Mouse (Mus musculus) cerebellum, adult 2 months (tissue): ENCODE data around the gene Arpc5. TPM values are rescaled to one million over a fixed set of nuclear protein-coding genes. Genes with fewer than 3 reads are reported as not detected.
A peak's percentile ranks its signal among the peaks of the same experiment; 100 is the strongest.

Experiments
- DNase-seq, 2 experiments: peaks; one replicate each; pipeline ENCODE4 v3.0.0; 2021
- H3K27ac ChIP-seq: fragments of 200-500 bp; 2 replicates; pipeline ENCODE4 v1.5.1; 2012; ENCODE audit warnings: low read length, control low read depth, inconsistent platforms; ENCODE audit not compliant: insufficient read depth
- H3K27me3 ChIP-seq: fragments of 200-500 bp; 2 replicates; pipeline ENCODE4 v1.6.1; 2012; ENCODE audit warnings: inconsistent platforms, mild to moderate bottlenecking, low read length, moderate library complexity; ENCODE audit not compliant: control insufficient read depth, insufficient read depth
- H3K4me1 ChIP-seq: fragments of 200-500 bp; 2 replicates; pipeline ENCODE4 v1.6.1; 2011; ENCODE audit warnings: low read length; ENCODE audit not compliant: control insufficient read depth, insufficient read depth
- H3K4me3 ChIP-seq: fragments of 200-500 bp; replicated peaks from 2 replicates; pipeline ENCODE3; 2011; ENCODE audit warnings: mild to moderate bottlenecking, low read depth, low read length, control low read depth; ENCODE audit not compliant: insufficient read depth
- CTCF ChIP-seq: fragments of 200-500 bp; IDR thresholded peaks from 2 replicates; pipeline ENCODE4 v1.5.1; 2011; ENCODE audit warnings: low read depth, mild to moderate bottlenecking, control low read depth, low read length, moderate library complexity, borderline replicate concordance; ENCODE audit not compliant: insufficient read depth
- POLR2A ChIP-seq: fragments of 200-500 bp; IDR thresholded peaks from 2 replicates; pipeline ENCODE4 v1.6.1; 2011; ENCODE audit warnings: low read length, control low read depth, borderline replicate concordance; ENCODE audit not compliant: insufficient read depth
- WGBS: fragments of 180-500 bp; shearing (Covaris S2); methylation state at CpG from one replicate; pipeline ENCODE4 v1.1.7; 2018; 5-methylcytosine and 5-hydroxymethylcytosine counted together
- polyA plus RNA-seq: library from polyadenylated mRNA; depleted of rRNA; stranded (reverse); fragments of >200 nt; gene quantifications from 2 replicates; pipeline ENCODE4 v1.2.3, GENCODE M21; 2012; rRNA removed

The Arpc5 gene
- polyA plus RNA-seq: 71.3 and 72.0 TPM in 2 replicates

DNA sequence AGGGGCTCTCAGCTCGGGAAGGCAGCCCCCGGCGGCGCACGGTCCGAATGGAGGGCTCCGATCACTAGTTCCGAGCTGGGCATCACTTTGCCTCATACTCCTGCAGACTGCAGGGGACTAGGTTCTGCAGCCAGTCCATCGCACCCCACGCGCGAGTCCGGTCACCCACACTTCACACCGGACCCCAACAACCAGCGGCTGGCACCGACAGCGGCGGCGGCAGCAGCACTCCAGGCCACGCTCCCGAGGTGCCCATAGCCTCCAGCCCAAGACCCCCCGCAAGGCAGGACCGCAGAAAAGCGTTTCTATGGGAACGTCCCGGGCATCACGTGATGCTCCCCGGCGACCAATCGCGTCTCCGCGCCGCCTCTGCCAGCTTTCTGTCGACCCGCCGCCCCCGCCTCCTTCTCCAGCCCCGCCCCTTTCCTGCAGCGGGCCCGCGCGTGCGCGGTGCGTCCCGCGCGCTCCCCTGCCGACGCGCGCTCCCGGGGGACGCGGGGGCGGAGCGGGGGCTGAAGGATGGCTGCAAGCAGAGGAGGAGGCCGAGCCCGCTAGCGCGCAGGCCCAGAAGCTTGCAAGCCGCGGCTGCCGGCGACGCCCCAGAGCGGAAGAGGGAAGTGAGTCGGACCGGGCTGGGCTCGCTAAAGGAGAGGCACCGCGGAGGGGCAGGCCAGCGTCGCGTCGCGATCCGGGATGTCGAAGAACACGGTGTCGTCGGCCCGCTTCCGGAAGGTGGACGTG is at the start of gene Arpc5, which contains the start of gene Rgl1:
Gene Arpc5 (plus strand): TSS at position 511 of the 741 bp plus-strand sequence.
Gene Rgl1 (minus strand): TSS at position 320 of the 741 bp plus-strand sequence.
- WGBS: under 1% methylated on average over 86 of the region's 86 CpGs
- no peak for TF ChIP-seq CTCF
- peak; percentile 90 for TF ChIP-seq POLR2A
- peak within 1 kb of the TSS; percentile 7 for H3K27ac ChIP-seq

DNA sequence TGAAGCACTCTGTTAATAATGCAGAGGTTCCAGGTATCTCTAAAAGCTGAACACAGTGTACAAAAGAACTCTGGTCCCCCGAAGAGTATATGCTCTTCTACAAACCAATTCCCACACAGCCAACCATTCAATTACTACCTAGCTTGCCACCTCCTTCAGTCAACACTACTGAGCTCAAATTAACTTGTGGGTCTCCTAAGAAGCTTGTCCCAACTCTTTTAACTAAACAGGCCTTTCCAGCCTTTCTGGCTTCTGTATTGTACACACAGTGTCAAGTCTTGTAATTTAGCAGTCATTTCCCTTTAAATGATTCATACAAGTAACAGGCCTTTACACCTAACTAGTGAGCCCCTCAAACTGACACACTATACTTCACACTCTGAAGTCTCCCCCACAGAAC is 49.0 kb upstream of the Arpc5 start:
- WGBS: 94% methylated on average over 1 of the region's 1 CpGs

More for the DNA sequence above, at the start of gene Arpc5, which contains the start of gene Rgl1:
- Histone ChIP-seq H3K4me1 (no peaks in the 10 kb centered on the region; the same call in 1 of the 2 replicates), H3K27me3 (no peaks in the 10 kb centered on the region), H3K4me3 (peak within 1 kb of the TSS; percentile 77)
- peak; percentile 96 to 97 for DNase-seq

DNA sequence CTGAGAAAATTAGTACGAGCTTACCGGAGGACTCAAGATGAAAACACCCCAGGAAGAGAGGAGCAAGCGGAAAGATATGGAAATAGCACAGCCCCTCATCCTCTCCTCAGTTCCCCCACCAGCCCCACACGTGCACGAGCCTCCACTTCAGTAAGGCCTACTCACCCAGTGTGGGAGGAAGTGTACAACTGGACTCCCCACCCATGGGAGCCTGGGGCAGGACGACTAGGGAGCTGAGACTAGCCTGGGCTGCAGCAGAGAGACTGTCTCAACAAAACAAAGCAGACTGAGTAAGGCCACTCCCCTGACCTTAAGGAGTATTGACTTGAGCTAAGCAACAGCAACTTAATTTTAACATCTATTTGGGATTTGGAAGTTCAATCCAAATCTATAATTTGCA is 48.1 kb upstream of the Arpc5 start:
- TF ChIP-seq CTCF (no peak), POLR2A (no peak)
- Histone ChIP-seq H3K4me1 (no peaks in the 10 kb centered on the region), H3K4me3 (no peak overlapping the region), H3K27me3 (no peaks in the 10 kb centered on the region), H3K27ac (no peak overlapping the region)
- DNase-seq: no peak
- WGBS: 71% methylated on average over 6 of the region's 6 CpGs

More for the DNA sequence above, 49.0 kb upstream of the Arpc5 start:
- H3K4me3 ChIP-seq: no peak overlapping the region
- no peak overlapping the region for H3K27ac ChIP-seq
- no peaks in the 10 kb centered on the region for H3K4me1 ChIP-seq
- TF ChIP-seq CTCF (no peak), POLR2A (no peak)
- DNase-seq: no peak
- H3K27me3 ChIP-seq: no peaks in the 10 kb centered on the region

DNA sequence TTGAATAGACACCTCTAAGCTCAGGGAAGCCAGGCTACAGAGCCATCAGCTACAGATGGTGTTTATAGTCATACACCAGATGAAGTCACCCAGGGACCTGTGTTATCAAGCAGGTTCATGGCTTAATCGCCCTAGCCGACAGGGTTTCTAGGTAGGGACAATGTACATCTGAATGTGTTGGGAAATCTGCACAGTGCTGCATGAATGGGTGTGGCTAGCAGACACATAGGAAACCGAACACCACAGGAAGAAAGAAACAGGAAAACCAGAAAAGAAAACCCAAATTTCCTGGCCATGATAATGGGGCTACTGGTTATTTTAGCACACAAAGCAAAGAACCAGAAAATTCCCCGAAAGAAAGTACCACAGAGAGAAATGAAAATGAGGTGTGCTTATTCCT is 45.4 kb upstream of the Arpc5 start:
- DNase-seq: no peak
- no peak for TF ChIP-seq POLR2A
- no peak for TF ChIP-seq CTCF
- no peak overlapping the region for H3K4me3 ChIP-seq
- WGBS: 94% methylated on average over 4 of the region's 4 CpGs
- no peaks in the 10 kb centered on the region for H3K27me3 ChIP-seq
- no peak overlapping the region for H3K27ac ChIP-seq
- no peaks in the 10 kb centered on the region for H3K4me1 ChIP-seq

DNA sequence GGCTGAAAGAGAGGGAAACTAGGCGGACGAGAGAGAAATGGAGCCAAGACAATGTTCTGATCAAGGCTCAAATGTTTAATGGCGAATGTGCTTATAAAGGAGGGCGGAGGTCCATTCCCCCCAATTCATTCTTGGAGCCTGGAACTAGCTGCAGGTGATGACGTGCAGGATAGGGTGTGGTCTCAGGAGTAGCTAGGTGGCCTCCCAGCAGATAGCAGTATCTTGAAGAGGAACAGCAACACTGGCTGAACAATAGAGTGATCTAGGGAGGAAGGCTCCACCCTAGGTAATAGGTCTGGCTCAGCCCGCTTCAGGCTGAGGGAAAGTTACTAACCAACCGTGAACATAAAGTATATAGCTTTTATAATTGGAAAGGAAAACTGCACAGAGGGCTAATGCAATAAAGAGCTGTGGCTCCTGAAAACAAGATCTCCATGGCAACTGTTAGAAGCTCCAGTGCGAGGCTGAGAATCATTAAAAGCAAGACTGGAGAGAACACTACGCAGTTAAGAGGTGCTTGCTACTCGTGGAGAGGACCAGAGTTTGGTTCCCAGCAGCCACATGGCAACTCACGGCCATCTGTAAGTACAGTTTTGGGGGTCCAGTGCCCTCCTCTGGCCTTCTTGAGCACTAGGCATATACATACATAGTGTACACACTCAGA is 44.7 kb upstream of the Arpc5 start:
- H3K27me3 ChIP-seq: no peaks in the 10 kb centered on the region
- WGBS: 92% methylated on average over 11 of the region's 11 CpGs
- no peak for DNase-seq
- H3K4me1 ChIP-seq: no peaks in the 10 kb centered on the region
- H3K4me3 ChIP-seq: no peak overlapping the region
- TF ChIP-seq POLR2A (no peak), CTCF (no peak)
- H3K27ac ChIP-seq: no peak overlapping the region

DNA sequence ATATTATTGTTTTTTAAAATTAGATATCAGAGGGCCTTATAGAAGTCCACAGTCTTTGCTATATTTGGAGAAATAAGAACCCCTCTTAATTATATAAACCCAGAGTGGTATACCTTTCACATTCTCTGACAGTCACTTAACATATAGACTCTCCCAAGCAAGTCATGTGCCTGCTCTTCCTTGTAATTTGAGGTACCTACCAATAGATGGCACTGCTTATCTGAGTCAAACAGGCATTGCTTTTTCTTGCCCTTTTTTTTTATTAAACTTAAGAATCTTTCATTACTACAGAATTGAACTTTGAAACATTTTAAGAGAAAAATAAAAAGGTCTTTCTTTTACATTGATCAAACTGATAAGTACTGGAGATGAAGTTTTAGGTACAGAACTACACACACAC is 42.1 kb upstream of the Arpc5 start:
- no peak for DNase-seq
- Histone ChIP-seq H3K27me3 (no peaks in the 10 kb centered on the region), H3K27ac (no peak overlapping the region), H3K4me1 (no peaks in the 10 kb centered on the region), H3K4me3 (no peak overlapping the region)
- TF ChIP-seq CTCF: no peak
- no peak for TF ChIP-seq POLR2A

DNA sequence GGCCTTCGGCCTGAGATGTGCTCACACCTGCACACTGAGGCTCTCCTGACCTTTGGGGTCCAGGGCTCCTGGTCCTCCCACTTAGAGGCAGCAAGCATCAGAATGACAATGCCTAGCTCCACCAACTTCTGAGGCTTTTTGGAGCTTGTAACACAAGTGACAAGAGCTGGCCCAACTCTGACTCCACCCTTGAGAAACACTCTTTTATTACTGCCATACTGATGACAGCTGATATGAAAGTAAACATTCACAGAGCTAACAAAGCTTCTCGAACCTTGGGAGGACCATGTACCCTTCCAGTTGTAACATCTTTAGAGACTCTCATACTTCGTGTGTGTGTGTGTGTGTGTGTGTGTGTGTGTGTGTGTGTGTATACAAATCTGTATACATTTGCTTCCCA is 40.2 kb upstream of the Arpc5 start:
- H3K4me1 ChIP-seq: no peaks in the 10 kb centered on the region

More for the DNA sequence above, 40.2 kb upstream of the Arpc5 start:
- no peak for DNase-seq
- 81% methylated on average over 3 of the region's 3 CpGs for WGBS
- Histone ChIP-seq H3K27ac (no peak overlapping the region), H3K4me3 (no peak overlapping the region), H3K27me3 (no peaks in the 10 kb centered on the region)
- TF ChIP-seq CTCF: no peak
- no peak for TF ChIP-seq POLR2A
